Mouse (Mus musculus): ENCODE measurements around the gene Ttll4.

Gene Ttll4

GRCm38 (mm10) chr1:74752833-74753232 lies 91.3 kb downstream of the Ttll4 start:
- no peak for DNase-seq (ENCODE audit: low spot score in 2 of 2)

Data from spleen, postnatal 14 days (tissue).